Mouse (Mus musculus): ENCODE measurements at regions not wholly inside any gene's neighbourhood (a gene's known extent, or its start where the extent isn't known, plus 50 kb on each side); places are given as distances from the start of the nearest gene placed in this dataset.

GRCm38 (mm10) chr3:52828473-52828872, 188.6 kb downstream of the Cog6 start:
- no peak for TF ChIP-seq CTCF (IDR thresholded peaks at IDR 0.05; ENCODE audit: low read depth)
- no peak for TF ChIP-seq EP300 (IDR thresholded peaks at IDR 0.05; ENCODE audit: low read depth)
- Histone ChIP-seq H3K9ac (replicated peaks; ENCODE audit: low read depth, low read length) (no peak overlapping the region), H3K4me1 (ENCODE audit: control insufficient read depth, insufficient read depth) (no peaks in the 10 kb centered on the region), H3K9me3 (replicated peaks; ENCODE audit: control insufficient read depth, low read length) (no peaks in the 10 kb centered on the region), H3K4me2 (ENCODE audit: low read depth, low read length) (no peak overlapping the region), H3K27ac (ENCODE audit: low read depth) (no peak overlapping the region), H3K4me3 (ENCODE audit: low read depth, low read length) (no peak overlapping the region), H3K36me3 (replicated peaks; ENCODE audit: control insufficient read depth, insufficient read depth, low read length) (no peaks in the 10 kb centered on the region), H3K27me3 (ENCODE audit: control insufficient read depth, insufficient read depth, low read length) (no peaks in the 10 kb centered on the region)
- DNase-seq (ENCODE audit: low spot score) (no peak), ATAC-seq (ENCODE audit: insufficient read depth, low read depth) (no peak)
- 39% methylated on average over 4 of the region's 4 CpGs for WGBS

- no peak overlapping the region for H3K4me3 ChIP-seq (ENCODE audit: low read depth, low read length)
- no peak overlapping the region for H3K27ac ChIP-seq (ENCODE audit: low read depth)
- ATAC-seq (ENCODE audit: insufficient read depth, low read depth) (no peak), DNase-seq (ENCODE audit: low spot score) (no peak)
- H3K4me1 ChIP-seq (ENCODE audit: control insufficient read depth, insufficient read depth) = no peaks in the 10 kb centered on the region
- no peaks in the 10 kb centered on the region for H3K27me3 ChIP-seq (ENCODE audit: control insufficient read depth, insufficient read depth, low read length)
- 76% methylated on average over 5 of the region's 5 CpGs for WGBS
- H3K36me3 ChIP-seq (replicated peaks; ENCODE audit: control insufficient read depth, insufficient read depth, low read length) = no peaks in the 10 kb centered on the region
- no peak overlapping the region for H3K9ac ChIP-seq (replicated peaks; ENCODE audit: low read depth, low read length)
- TF ChIP-seq CTCF (IDR thresholded peaks at IDR 0.05; ENCODE audit: low read depth) = no peak
- TF ChIP-seq EP300 (IDR thresholded peaks at IDR 0.05; ENCODE audit: low read depth) = no peak
- no peaks in the 10 kb centered on the region for H3K9me3 ChIP-seq (replicated peaks; ENCODE audit: control insufficient read depth, low read length)
- no peak overlapping the region for H3K4me2 ChIP-seq (ENCODE audit: low read depth, low read length)
Observed at GRCm38 (mm10) chr3:52822848-52823247, 194.2 kb downstream of the Cog6 start.

- WGBS = 53% methylated on average over 5 of the region's 5 CpGs
- no peaks in the 10 kb centered on the region for H3K27me3 ChIP-seq (ENCODE audit: control insufficient read depth, insufficient read depth, low read length)
- no peak overlapping the region for H3K4me3 ChIP-seq (ENCODE audit: low read depth, low read length)
- no peak overlapping the region for H3K9ac ChIP-seq (replicated peaks; ENCODE audit: low read depth, low read length)
- no peak for DNase-seq (ENCODE audit: low spot score)
- TF ChIP-seq CTCF (IDR thresholded peaks at IDR 0.05; ENCODE audit: low read depth) = no peak
- no peak for TF ChIP-seq EP300 (IDR thresholded peaks at IDR 0.05; ENCODE audit: low read depth)
- ATAC-seq (ENCODE audit: insufficient read depth, low read depth) = no peak
- no peaks in the 10 kb centered on the region for H3K9me3 ChIP-seq (replicated peaks; ENCODE audit: control insufficient read depth, low read length)
- H3K36me3 ChIP-seq (replicated peaks; ENCODE audit: control insufficient read depth, insufficient read depth, low read length) = no peaks in the 10 kb centered on the region
- no peak overlapping the region for H3K27ac ChIP-seq (ENCODE audit: low read depth)
- H3K4me1 ChIP-seq (ENCODE audit: control insufficient read depth, insufficient read depth) = no peaks in the 10 kb centered on the region
- H3K4me2 ChIP-seq (ENCODE audit: low read depth, low read length) = no peak overlapping the region
Observed at GRCm38 (mm10) chr3:52821450-52821849, 195.6 kb downstream of the Cog6 start.

GRCm38 (mm10) chr3:52818401-52818800, 198.6 kb downstream of the Cog6 start:
- H3K9me3 ChIP-seq (replicated peaks; ENCODE audit: control insufficient read depth, low read length) = no peaks in the 10 kb centered on the region
- no peak overlapping the region for H3K9ac ChIP-seq (replicated peaks; ENCODE audit: low read depth, low read length)
- 78% methylated on average over 4 of the region's 4 CpGs for WGBS
- no peaks in the 10 kb centered on the region for H3K36me3 ChIP-seq (replicated peaks; ENCODE audit: control insufficient read depth, insufficient read depth, low read length)
- H3K4me2 ChIP-seq (ENCODE audit: low read depth, low read length) = no peak overlapping the region
- no peak overlapping the region for H3K4me3 ChIP-seq (ENCODE audit: low read depth, low read length)
- no peaks in the 10 kb centered on the region for H3K27me3 ChIP-seq (ENCODE audit: control insufficient read depth, insufficient read depth, low read length)
- TF ChIP-seq EP300 (IDR thresholded peaks at IDR 0.05; ENCODE audit: low read depth) = no peak
- no peak for TF ChIP-seq CTCF (IDR thresholded peaks at IDR 0.05; ENCODE audit: low read depth)
- no peaks in the 10 kb centered on the region; the same call in 1 of the 2 replicates for H3K4me1 ChIP-seq (ENCODE audit: control insufficient read depth, insufficient read depth)
- DNase-seq (ENCODE audit: low spot score) (no peak), ATAC-seq (ENCODE audit: insufficient read depth, low read depth) (no peak)
- no peak overlapping the region for H3K27ac ChIP-seq (ENCODE audit: low read depth)

- H3K27ac ChIP-seq (ENCODE audit: low read depth) = no peak overlapping the region
- H3K4me2 ChIP-seq (ENCODE audit: low read depth, low read length) = no peak overlapping the region
- no peak overlapping the region for H3K9ac ChIP-seq (replicated peaks; ENCODE audit: low read depth, low read length)
- DNase-seq (ENCODE audit: low spot score) = no peak
- H3K36me3 ChIP-seq (replicated peaks; ENCODE audit: control insufficient read depth, insufficient read depth, low read length) = no peaks in the 10 kb centered on the region
- H3K4me1 ChIP-seq (ENCODE audit: control insufficient read depth, insufficient read depth) = no peaks in the 10 kb centered on the region; the same call in 1 of the 2 replicates
- no peaks in the 10 kb centered on the region for H3K9me3 ChIP-seq (replicated peaks; ENCODE audit: control insufficient read depth, low read length)
- TF ChIP-seq CTCF (IDR thresholded peaks at IDR 0.05; ENCODE audit: low read depth) = no peak
- TF ChIP-seq EP300 (IDR thresholded peaks at IDR 0.05; ENCODE audit: low read depth) = no peak
- no peaks in the 10 kb centered on the region for H3K27me3 ChIP-seq (ENCODE audit: control insufficient read depth, insufficient read depth, low read length)
- no peak overlapping the region for H3K4me3 ChIP-seq (ENCODE audit: low read depth, low read length)
- 49% methylated on average over 6 of the region's 6 CpGs for WGBS
- ATAC-seq (ENCODE audit: insufficient read depth, low read depth) = no peak
Observed at GRCm38 (mm10) chr3:52817416-52817815, 199.6 kb downstream of the Cog6 start.

- H3K4me2 ChIP-seq (ENCODE audit: low read depth, low read length) = no peak overlapping the region
- no peaks in the 10 kb centered on the region; the same call in 1 of the 2 replicates for H3K4me1 ChIP-seq (ENCODE audit: control insufficient read depth, insufficient read depth)
- ATAC-seq (ENCODE audit: insufficient read depth, low read depth) (no peak), DNase-seq (ENCODE audit: low spot score) (no peak)
- no peaks in the 10 kb centered on the region for H3K36me3 ChIP-seq (replicated peaks; ENCODE audit: control insufficient read depth, insufficient read depth, low read length)
- H3K27ac ChIP-seq (ENCODE audit: low read depth) = no peak overlapping the region
- H3K9ac ChIP-seq (replicated peaks; ENCODE audit: low read depth, low read length) = no peak overlapping the region
- no peak overlapping the region for H3K4me3 ChIP-seq (ENCODE audit: low read depth, low read length)
- no peak for TF ChIP-seq CTCF (IDR thresholded peaks at IDR 0.05; ENCODE audit: low read depth)
- TF ChIP-seq EP300 (IDR thresholded peaks at IDR 0.05; ENCODE audit: low read depth) = no peak
- 85% methylated on average over 7 of the region's 7 CpGs for WGBS
- no peaks in the 10 kb centered on the region for H3K9me3 ChIP-seq (replicated peaks; ENCODE audit: control insufficient read depth, low read length)
- no peaks in the 10 kb centered on the region for H3K27me3 ChIP-seq (ENCODE audit: control insufficient read depth, insufficient read depth, low read length)
Observed at GRCm38 (mm10) chr3:52815497-52815896, 201.5 kb downstream of the Cog6 start.
